Mouse (Mus musculus): ENCODE data around the gene Specc1.

Gene Specc1

GRCm38 (mm10) chr11:62018315-62019205, 62.0 kb downstream of the Specc1 start:
- no peak for DNase-seq

GRCm38 (mm10) chr11:62019857-62020256, 63.3 kb downstream of the Specc1 start:
- no peak for DNase-seq

GRCm38 (mm10) chr11:62020898-62021297, 64.3 kb downstream of the Specc1 start:
- no peak for DNase-seq

GRCm38 (mm10) chr11:62022105-62022504, 65.5 kb downstream of the Specc1 start:
- DNase-seq: no peak

GRCm38 (mm10) chr11:62022718-62023493, 66.3 kb downstream of the Specc1 start:
- no peak for DNase-seq

GRCm38 (mm10) chr11:62023494-62024233, 67.1 kb downstream of the Specc1 start:
- no peak for DNase-seq

- DNase-seq: no peak
Measured at GRCm38 (mm10) chr11:62024234-62024601, 67.7 kb downstream of the Specc1 start.

GRCm38 (mm10) chr11:62024952-62025351, 68.4 kb downstream of the Specc1 start:
- DNase-seq: no peak

- DNase-seq: no peak
Measured at GRCm38 (mm10) chr11:62025770-62026169, 69.2 kb downstream of the Specc1 start.

GRCm38 (mm10) chr11:62026345-62026815, 69.8 kb downstream of the Specc1 start:
- peak; percentile 19 for DNase-seq

- DNase-seq: no peak
Measured at GRCm38 (mm10) chr11:62027271-62027670, 70.7 kb downstream of the Specc1 start.

GRCm38 (mm10) chr11:62027705-62028104, 71.1 kb downstream of the Specc1 start:
- no peak for DNase-seq

GRCm38 (mm10) chr11:62029171-62029570, 72.6 kb downstream of the Specc1 start:
- no peak for DNase-seq

GRCm38 (mm10) chr11:62034564-62034963, 78.0 kb downstream of the Specc1 start:
- DNase-seq: no peak

GRCm38 (mm10) chr11:62035220-62035619, 78.7 kb downstream of the Specc1 start:
- no peak for DNase-seq

GRCm38 (mm10) chr11:62040122-62040521, 83.6 kb downstream of the Specc1 start:
- no peak for DNase-seq

- DNase-seq: no peak
Measured at GRCm38 (mm10) chr11:62044627-62045026, 88.1 kb downstream of the Specc1 start.

GRCm38 (mm10) chr11:62045964-62046363, 89.4 kb downstream of the Specc1 start:
- DNase-seq: no peak

GRCm38 (mm10) chr11:62047817-62048640, 91.5 kb downstream of the Specc1 start:
- DNase-seq: peak; percentile 79

GRCm38 (mm10) chr11:62049170-62049569, 92.6 kb downstream of the Specc1 start:
- no peak for DNase-seq

- DNase-seq: no peak
Measured at GRCm38 (mm10) chr11:62050356-62051330, 94.1 kb downstream of the Specc1 start.

Measured in right cerebral cortex, postnatal 4 days (tissue).